Mouse (Mus musculus) brain, embryonic 14.5 days (tissue): Measurements from ENCODE around the gene Nectin1. TPM values are rescaled to one million over a fixed set of nuclear protein-coding genes. Genes with fewer than 3 reads are reported as not detected.

ENCODE experiments used
- DNase-seq: peaks from one replicate; pipeline ENCODE4 v3.0.0-alpha.2; 2011; ENCODE audit warnings: low read depth
- CTCF ChIP-seq: fragments of 200-500 bp; IDR thresholded peaks from 2 replicates; pipeline ENCODE4 v1.5.1; 2012; ENCODE audit warnings: inconsistent platforms, mild to moderate bottlenecking, moderate library complexity, borderline replicate concordance; ENCODE audit not compliant: insufficient read depth, insufficient read length; ENCODE audit errors: extremely low read depth
- POLR2A ChIP-seq: fragments of 200-500 bp; IDR thresholded peaks from 2 replicates; pipeline ENCODE4 v1.6.1; 2012; ENCODE audit warnings: mild to moderate bottlenecking, inconsistent platforms, borderline replicate concordance; ENCODE audit not compliant: poor library complexity, insufficient read depth, insufficient read length, severe bottlenecking; ENCODE audit errors: extremely low read depth
- polyA plus RNA-seq: library from polyadenylated mRNA; depleted of rRNA; stranded (reverse); fragments of >200 nt; gene quantifications from 2 replicates; pipeline ENCODE4 v1.2.3, GENCODE M21; 2012

The Nectin1 gene
- polyA plus RNA-seq, 1 experiment = 31.1 TPM

DNA sequence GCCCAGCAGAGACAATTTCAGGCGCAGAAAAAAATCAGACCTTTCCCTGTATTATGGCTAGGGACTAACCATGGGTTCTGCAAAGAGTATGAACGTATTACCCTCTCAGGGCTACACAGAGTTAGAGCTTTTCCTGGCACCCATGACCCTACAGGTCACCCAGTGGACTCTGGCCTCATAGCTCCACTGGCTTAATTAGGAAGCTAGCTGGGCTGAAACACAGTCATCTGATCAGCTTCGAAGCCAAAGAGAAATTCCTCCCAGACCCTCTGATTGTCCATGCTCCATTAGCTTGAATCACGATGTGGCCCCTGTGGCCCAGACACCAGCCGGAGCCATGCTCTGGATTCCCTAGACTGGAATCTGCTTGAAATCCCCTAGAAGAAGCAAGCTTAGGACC, 10.3 kb downstream of the Nectin1 start:
- TF ChIP-seq POLR2A (no peak), CTCF (no peak)
- DNase-seq = no peak

DNA sequence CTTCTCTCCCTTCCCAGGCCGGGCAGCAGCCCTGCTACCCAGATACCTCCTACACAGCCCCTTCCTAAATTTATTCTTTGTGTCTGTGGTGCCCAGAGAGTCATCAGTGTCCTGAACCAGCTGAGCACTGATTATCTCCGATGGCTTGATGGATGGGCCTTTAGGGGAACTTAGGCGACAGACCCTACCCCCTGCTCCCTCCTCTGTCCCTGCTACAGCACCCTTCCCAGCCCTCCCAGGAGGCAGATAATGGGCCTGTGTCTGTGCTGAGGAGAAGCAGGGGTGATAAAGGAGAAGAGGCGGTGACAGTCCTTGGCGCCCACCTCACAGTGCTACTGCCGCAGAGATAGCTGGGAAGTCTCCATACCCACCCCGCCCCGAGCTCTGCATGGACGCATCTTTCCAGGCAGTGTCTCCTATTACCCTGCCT, 11.0 kb downstream of the Nectin1 start:
- DNase-seq = no peak
- TF ChIP-seq CTCF = no peak
- TF ChIP-seq POLR2A = no peak

DNA sequence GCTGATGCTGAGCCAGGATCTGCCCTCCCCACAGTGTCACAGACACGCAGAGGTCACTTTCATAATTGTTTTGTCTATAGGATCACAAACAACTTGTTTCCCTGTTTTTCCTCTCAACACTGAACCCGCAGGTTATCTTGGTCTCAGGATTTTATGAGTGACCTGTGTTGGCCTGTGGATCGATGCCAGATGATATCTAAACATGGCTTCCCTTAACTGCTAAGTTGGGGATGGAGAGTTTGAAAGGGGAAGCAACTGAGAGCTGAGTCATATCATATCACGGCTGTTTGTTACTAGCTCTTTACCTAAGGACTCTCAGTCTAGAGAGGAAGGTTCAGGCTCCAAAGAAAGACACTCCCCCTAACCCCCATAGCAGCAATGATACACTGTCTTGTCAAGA, 11.7 kb downstream of the Nectin1 start:
- no peak for DNase-seq
- no peak for TF ChIP-seq POLR2A
- TF ChIP-seq CTCF = no peak

DNA sequence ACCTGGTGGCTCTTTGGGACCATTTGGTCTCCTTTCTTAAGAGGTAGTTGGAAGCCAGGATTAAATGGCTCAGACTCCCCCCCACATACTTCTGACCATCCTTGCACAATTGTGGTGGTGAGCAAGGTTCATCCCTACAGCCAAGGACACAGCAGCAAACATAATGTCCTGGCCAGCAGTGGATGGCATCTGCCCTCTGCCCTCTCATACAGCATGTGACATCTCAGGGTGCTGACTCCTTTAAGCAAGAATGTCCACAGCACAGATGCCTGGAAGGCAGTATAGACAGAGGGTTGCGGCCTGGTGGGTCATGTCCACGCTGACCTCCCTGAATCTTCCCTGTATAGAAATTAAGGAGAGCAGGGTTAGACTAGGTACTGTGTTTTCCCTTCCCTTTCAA, 12.1 kb downstream of the Nectin1 start:
- no peak for DNase-seq
- TF ChIP-seq POLR2A = no peak
- no peak for TF ChIP-seq CTCF

DNA sequence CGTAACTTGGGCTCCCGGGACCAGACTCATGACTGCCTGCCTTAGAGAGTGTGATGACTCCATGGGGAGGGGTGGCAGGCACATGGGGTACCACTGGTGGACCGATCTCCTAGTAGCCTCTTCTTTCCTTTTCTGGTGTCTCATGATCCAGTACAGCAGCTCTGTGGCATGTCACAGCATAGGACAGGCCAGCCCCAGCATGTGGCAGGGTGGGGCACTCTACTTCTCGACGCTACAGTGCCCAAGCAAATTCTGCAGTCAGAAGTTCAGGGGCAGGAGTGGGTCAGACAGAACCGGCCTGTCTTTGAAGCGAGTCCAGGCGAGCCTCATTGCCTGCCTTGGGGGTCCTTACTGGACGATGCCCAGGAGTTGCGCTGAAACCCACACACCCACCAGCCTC, 13.4 kb downstream of the Nectin1 start:
- DNase-seq = no peak
- TF ChIP-seq POLR2A (no peak), CTCF (no peak)

DNA sequence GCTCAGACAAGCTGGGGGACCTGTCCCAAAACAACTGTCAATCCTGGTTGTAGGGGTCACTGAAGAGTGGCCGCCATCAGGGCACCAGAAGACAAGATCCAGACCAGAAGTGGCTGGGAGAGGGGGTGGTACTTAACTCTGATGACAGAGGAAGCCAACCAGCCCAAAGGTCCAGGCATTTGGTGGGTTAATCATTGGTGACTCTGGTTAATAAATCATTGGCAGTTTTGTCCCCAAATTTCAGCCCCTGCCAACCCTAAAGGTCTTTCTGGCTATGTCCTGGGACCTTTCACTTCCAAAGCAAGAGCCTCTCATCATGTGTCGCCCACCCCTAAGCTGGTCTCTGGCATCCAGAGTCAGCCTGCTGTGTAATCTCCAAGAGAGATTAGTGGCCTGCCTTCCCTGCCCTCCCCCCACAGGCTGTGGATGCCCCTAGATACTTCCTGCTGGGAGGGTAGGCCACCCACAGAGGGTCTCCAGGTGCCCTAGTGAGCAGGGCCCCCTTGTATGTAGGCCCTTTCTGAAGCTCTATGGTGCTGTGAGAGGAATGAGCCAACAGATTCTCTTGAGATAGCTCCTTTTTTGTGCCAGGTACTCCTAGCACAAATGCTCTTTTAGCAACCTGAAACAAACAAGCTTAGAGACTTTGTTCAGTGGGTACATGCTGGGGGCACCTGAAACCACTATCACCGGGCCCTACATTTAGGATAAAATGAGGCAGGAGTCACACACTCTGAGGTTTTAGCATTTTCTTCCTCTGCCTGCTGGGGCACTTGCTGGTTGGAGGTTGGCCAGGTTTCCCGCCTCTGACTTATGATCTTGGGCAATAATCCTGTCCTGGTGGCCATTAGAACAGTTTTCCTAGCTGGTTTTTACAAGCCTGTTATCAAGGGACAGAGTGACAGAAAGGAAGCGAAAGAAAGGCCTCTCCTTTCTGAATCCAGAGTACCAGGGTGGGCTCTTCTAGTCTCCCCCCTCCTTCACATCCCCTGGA, 14.5 kb downstream of the Nectin1 start:
- no peak for DNase-seq
- TF ChIP-seq POLR2A = no peak
- TF ChIP-seq CTCF = no peak

DNA sequence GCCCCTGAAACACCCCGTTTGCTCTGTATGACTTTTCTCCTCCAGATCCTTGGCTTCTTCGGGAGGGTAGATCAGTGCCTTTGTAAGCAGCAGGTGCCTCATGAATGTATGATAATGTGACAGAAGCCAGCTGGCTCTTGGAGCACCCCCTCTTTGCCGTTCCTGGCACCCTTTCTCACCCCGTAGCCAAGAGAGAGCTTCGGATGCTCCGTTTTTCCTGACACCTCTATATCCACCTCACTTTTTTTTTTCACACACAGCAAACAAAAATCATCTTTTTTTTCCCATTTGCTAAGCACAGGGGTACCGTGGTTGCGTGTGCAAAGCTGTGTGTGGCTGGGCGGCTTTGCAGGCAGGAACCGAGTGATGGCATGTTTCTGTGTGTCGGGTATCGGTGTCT, 16.3 kb downstream of the Nectin1 start:
- DNase-seq = peak; percentile 84

DNA sequence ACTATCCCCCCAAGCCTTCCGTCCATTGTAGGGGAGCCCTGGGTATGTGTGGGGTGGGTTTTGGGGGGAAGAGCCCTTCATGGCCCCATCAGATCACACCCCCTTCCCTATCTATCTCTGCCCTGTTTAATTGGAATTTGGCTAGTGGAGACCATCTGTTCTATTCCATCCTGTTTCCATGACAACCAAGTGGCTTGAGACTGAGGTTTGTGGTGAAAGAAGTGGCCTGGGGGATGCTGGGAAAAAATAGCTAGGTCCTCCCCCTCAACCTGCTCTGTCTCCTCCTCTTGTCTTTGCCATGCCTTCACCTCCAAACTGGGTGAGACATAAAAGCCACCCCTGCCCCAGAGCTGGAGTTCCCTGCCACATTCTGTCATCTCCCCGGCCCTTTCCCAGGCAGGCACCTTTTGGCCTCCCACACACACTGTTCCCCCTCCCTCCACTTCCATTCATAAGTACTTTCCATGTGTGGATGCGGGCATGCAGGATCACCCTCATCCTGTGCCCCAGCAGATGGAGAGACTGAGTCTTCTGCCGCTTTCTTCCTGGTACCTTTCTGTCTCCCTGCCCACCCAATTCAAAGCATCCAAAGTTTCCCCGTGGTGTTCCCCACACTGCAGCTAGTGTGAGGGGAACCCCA, 17.5 kb downstream of the Nectin1 start:
- DNase-seq = peak; percentile 96
- no peak for TF ChIP-seq CTCF
- TF ChIP-seq POLR2A = no peak

More for the DNA sequence above, 16.3 kb downstream of the Nectin1 start:
- no peak for TF ChIP-seq CTCF
- TF ChIP-seq POLR2A = no peak

DNA sequence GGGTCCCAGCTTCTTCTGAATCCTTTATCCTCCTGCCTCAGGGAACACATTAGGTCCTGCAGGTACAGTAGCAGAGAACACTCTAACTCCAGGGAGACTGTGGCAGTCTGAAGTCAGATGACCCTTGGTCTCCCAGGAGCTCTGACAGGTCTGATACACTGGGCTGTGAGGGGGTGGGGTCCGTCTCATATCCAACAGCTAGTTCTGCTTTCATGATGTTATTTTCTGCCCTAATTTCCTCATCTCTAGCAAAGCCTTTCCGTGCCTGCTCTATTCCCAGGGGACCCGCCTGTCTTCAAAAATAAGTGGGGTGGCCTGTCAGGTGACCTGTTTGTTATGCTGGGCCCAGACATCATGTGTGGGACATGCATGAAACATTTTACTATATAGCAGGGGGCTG, 18.2 kb downstream of the Nectin1 start:
- no peak for DNase-seq
- no peak for TF ChIP-seq POLR2A
- TF ChIP-seq CTCF = no peak

DNA sequence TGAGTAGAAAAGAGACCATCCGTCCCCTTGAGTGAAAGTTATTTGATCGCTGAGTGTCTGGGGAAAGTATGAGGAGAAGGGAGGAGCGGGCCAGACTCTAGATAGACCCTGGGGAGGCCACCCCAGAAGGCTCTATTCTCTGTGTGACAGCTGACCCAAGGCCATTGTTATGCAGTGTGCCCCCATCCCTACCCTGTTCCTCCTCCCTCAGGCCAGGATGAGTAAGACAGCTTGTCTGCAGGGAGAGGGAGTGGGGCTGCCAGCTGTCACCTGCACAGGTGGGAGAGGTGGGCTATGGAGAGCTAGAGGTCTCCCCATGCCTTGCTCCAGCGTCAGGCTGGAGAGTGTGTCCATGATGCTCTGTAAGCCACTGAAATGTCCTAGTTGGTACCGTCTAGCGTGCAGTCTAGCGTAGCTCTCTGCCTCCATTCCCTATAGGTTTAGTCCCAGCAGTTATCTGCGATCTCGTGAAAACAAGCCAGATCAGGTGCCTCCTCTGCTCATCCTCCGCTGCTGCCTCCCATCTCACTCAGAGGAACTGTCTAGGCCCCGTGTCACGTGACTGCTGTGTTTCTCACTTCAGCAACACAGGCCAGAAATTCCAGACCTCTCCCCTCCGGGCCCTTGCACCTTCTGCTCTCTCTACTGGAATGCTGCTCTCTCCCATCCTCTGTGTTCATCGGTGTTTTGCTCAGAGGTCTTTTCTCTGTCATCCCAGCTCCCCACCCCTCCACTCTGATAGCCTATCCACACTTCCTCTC, 21.8 kb downstream of the Nectin1 start:
- no peak for DNase-seq
- TF ChIP-seq POLR2A = no peak
- TF ChIP-seq CTCF = no peak

DNA sequence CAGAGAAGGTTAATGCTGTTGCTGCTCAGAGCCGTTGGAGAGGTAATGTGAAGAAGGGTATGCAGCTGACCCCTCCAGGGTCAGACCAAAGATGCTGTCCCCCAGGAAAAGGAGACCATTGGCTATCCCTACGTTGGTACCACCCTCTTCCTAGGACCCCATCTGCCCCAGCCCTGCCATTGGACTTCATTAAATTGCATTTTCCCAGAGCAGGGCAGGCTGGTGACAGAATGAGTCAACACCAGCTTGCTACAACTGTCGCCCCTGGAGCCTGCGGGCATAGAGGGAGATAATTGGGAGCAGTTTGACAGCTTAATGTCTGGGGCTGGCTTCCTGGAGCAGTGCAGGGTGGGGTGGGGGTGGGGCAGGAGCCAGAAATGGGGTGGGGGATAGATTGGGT, 25.0 kb downstream of the Nectin1 start:
- DNase-seq = peak; percentile 84
- TF ChIP-seq CTCF (no peak), POLR2A (no peak)

DNA sequence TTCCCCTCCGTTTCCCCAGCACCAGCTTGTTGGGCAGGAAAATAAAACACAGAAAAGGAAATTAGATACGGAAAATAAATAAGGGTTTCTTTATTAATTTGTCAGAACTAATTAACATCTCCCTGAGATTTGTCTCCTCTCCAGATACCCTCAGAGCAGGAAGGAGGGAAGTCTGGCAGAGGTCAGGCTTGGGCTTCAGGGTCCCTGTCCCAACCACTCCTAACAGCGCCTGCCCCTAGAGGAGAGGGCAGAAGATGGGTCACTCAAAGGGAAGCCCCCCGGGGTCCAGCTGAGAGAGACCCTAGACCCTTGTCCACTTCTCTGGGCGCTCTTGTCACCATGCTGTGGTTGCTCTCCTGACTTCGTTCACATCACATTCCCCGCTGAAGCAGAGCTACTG, 25.4 kb downstream of the Nectin1 start:
- no peak for TF ChIP-seq CTCF
- TF ChIP-seq POLR2A = no peak
- no peak for DNase-seq

DNA sequence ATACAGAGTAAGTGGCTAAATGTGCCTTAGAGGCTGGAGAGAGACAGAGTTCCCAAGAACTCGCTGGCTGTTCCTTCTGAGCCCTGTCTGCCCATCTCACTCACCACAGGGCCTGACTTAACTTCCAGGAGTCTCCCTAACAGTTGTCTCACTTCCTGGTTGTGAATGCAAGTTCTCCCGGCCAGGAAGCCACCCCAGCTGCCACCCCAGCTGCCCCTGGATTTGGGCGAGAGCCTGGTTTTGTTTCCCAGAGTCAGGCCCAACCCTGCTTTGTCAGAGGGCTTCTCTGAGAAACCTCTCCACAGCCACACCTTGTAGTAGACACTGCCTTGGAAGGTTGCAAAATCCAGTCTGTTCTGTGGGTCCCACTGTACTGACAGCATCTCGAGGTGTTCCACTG, 26.2 kb downstream of the Nectin1 start:
- TF ChIP-seq CTCF (no peak), POLR2A (no peak)
- DNase-seq = no peak
